Mouse (Mus musculus) cerebellum, adult 2 months (tissue): ENCODE measurements around the gene 4930402H24Rik. TPM values are rescaled to one million over a fixed set of nuclear protein-coding genes. Genes with fewer than 3 reads are reported as not detected.
A peak's percentile ranks its signal among the peaks of the same experiment; 100 is the strongest.

Experiments
- DNase-seq, 2 experiments: peaks; one replicate each; pipeline ENCODE4 v3.0.0; 2021
- H3K27ac ChIP-seq: fragments of 200-500 bp; 2 replicates; pipeline ENCODE4 v1.5.1; 2012; ENCODE audit warnings: low read length, control low read depth, inconsistent platforms; ENCODE audit not compliant: insufficient read depth
- H3K27me3 ChIP-seq: fragments of 200-500 bp; 2 replicates; pipeline ENCODE4 v1.6.1; 2012; ENCODE audit warnings: inconsistent platforms, mild to moderate bottlenecking, low read length, moderate library complexity; ENCODE audit not compliant: control insufficient read depth, insufficient read depth
- H3K4me1 ChIP-seq: fragments of 200-500 bp; 2 replicates; pipeline ENCODE4 v1.6.1; 2011; ENCODE audit warnings: low read length; ENCODE audit not compliant: control insufficient read depth, insufficient read depth
- H3K4me3 ChIP-seq: fragments of 200-500 bp; replicated peaks from 2 replicates; pipeline ENCODE3; 2011; ENCODE audit warnings: mild to moderate bottlenecking, low read depth, low read length, control low read depth; ENCODE audit not compliant: insufficient read depth
- CTCF ChIP-seq: fragments of 200-500 bp; IDR thresholded peaks from 2 replicates; pipeline ENCODE4 v1.5.1; 2011; ENCODE audit warnings: low read depth, mild to moderate bottlenecking, control low read depth, low read length, moderate library complexity, borderline replicate concordance; ENCODE audit not compliant: insufficient read depth
- POLR2A ChIP-seq: fragments of 200-500 bp; IDR thresholded peaks from 2 replicates; pipeline ENCODE4 v1.6.1; 2011; ENCODE audit warnings: low read length, control low read depth, borderline replicate concordance; ENCODE audit not compliant: insufficient read depth
- WGBS: fragments of 180-500 bp; shearing (Covaris S2); methylation state at CpG from one replicate; pipeline ENCODE4 v1.1.7; 2018; 5-methylcytosine and 5-hydroxymethylcytosine counted together
- polyA plus RNA-seq: library from polyadenylated mRNA; depleted of rRNA; stranded (reverse); fragments of >200 nt; gene quantifications from 2 replicates; pipeline ENCODE4 v1.2.3, GENCODE M21; 2012

The 4930402H24Rik gene
- polyA plus RNA-seq, 1 experiment = 64.9 TPM

DNA sequence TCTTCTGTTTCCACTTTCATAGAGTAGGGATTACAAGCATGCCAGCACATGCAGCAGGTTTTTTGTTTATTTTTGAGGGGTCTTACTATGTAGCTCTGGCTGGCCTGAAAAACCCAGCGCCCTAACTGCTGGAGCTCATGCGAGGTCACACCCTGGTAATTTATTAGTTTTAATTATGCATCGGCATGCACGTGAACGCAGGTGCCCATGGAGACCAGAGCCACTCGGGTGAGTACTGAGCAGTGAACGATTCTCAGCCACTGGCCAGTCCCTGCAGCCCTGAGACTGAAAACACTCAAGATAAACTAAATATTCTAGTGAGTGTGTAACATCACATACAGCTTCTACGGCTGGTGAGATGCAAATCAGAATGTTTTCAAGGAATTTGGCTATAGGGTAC is 110.5 kb downstream of the 4930402H24Rik start:
- H3K27ac ChIP-seq = no peak overlapping the region
- H3K27me3 ChIP-seq = no peaks in the 10 kb centered on the region
- H3K4me3 ChIP-seq = no peak overlapping the region
- H3K4me1 ChIP-seq = 0 out of 2 replicates have a peak, but pooled peaks cover 3% of the 10 kb centered on the region
- DNase-seq = no peak
- 88% methylated on average over 8 of the region's 8 CpGs for WGBS
- TF ChIP-seq POLR2A (no peak), CTCF (no peak)

- Histone ChIP-seq H3K27me3 (no peaks in the 10 kb centered on the region), H3K27ac (no peak overlapping the region), H3K4me3 (no peak overlapping the region), H3K4me1 (0 out of 2 replicates have a peak, but pooled peaks cover 3% of the 10 kb centered on the region)
- TF ChIP-seq CTCF = no peak
- TF ChIP-seq POLR2A = no peak
- 13% methylated on average over 7 of the region's 7 CpGs for WGBS
- DNase-seq = peak; percentile 88 to 95
Measured at GRCm38 (mm10) chr2:130791722-130792121, 114.5 kb downstream of the 4930402H24Rik start.

GRCm38 (mm10) chr2:130789642-130790041 is 116.6 kb downstream of the 4930402H24Rik start:
- Histone ChIP-seq H3K4me1 (0 out of 2 replicates have a peak, but pooled peaks cover 3% of the 10 kb centered on the region), H3K4me3 (no peak overlapping the region), H3K27ac (no peak overlapping the region), H3K27me3 (no peaks in the 10 kb centered on the region)
- 98% methylated on average over 6 of the region's 6 CpGs for WGBS
- TF ChIP-seq POLR2A (no peak), CTCF (no peak)
- DNase-seq = no peak

DNA sequence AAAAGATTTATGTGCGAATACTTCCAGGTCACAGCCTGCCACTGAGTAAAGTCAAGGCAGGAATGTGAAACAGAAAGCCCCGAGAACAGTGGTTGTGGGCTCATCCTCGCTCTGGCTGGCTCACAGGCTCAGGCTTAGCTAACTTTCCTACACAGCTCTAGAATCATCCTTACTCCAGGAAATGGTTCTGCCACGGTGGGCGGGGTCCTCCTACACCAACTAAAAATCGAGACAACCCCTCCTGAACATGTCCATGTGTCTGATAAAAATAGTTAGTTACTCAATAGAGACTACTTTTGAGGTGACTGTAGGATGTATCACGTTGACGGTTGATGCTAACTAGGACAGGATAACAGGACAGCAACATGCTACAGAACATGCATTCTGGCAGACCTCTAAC is 117.2 kb downstream of the 4930402H24Rik start:
- WGBS = 92% methylated on average over 8 of the region's 8 CpGs

DNA sequence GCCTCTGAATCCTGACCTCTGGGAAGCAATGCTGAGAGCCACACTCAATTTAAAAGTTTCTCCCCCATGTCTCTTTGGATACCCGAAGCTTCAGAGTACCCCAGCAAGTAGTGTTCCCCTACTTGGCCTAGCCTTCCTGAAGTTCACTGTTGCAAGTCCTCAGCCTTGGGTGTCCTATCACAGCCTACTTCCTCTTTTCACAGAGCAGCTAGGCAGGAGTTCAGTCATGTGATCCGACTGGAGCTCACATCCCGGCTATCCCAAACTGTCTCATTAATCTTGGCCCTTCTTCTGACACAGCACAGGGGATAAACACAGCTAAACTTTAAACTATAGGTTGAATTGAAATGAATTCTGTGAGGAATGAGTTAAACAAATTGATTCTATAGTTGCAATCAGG is 121.3 kb downstream of the 4930402H24Rik start:
- 84% methylated on average over 3 of the region's 3 CpGs for WGBS
- H3K4me3 ChIP-seq = no peak overlapping the region
- no peak for TF ChIP-seq POLR2A
- no peak for TF ChIP-seq CTCF
- no peaks in the 10 kb centered on the region for H3K27me3 ChIP-seq
- no peak overlapping the region for H3K27ac ChIP-seq
- no peaks in the 10 kb centered on the region for H3K4me1 ChIP-seq
- no peak for DNase-seq

More for the DNA sequence above, 117.2 kb downstream of the 4930402H24Rik start:
- Histone ChIP-seq H3K27me3 (no peaks in the 10 kb centered on the region), H3K4me1 (0 out of 2 replicates have a peak, but pooled peaks cover 3% of the 10 kb centered on the region), H3K27ac (no peak overlapping the region), H3K4me3 (no peak overlapping the region)
- DNase-seq = no peak
- no peak for TF ChIP-seq CTCF
- no peak for TF ChIP-seq POLR2A

DNA sequence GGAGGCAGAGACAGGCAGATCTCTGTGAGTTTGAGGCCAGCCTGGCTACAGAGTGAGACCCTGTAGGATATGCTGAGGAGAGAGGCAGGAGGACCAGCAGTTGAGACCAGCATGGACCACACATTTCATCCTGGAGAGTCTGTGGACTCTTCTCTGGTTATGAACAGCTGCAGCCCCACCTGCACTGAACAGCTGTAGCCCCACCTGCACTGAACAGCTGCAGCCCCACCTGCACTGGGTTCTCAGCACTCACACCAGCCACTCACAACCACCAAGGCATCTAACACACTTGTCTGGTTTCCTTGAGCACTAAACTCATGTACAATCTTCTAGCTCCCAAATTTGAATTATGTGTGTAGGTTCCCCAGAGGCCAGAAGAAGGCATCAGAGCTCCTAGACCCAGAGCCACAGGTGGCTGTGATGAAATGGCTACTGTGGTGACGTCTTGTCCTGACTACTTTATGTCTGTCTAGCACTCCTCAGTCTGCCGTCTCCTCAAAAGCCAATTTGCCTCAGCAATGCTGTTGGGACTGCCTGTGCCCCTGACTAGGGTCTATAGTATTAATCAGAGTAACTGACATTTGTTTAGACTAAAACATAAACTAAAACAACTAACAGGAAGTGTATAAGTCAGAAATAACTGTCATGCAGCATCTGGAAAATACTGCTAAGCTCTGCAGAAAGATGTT is 125.4 kb downstream of the 4930402H24Rik start:
- no peak overlapping the region for H3K4me3 ChIP-seq
- WGBS = 59% methylated on average over 2 of the region's 2 CpGs
- no peak overlapping the region for H3K27ac ChIP-seq
- TF ChIP-seq CTCF (no peak), POLR2A (no peak)
- no peak for DNase-seq
- H3K4me1 ChIP-seq = no peaks in the 10 kb centered on the region
- H3K27me3 ChIP-seq = no peaks in the 10 kb centered on the region

GRCm38 (mm10) chr2:130779935-130780334 is 126.3 kb downstream of the 4930402H24Rik start:
- Histone ChIP-seq H3K4me3 (no peak overlapping the region), H3K27ac (no peak overlapping the region), H3K27me3 (no peaks in the 10 kb centered on the region), H3K4me1 (no peaks in the 10 kb centered on the region)
- no peak for DNase-seq
- WGBS = 68% methylated on average over 1 of the region's 1 CpGs
- TF ChIP-seq CTCF (no peak), POLR2A (no peak)

DNA sequence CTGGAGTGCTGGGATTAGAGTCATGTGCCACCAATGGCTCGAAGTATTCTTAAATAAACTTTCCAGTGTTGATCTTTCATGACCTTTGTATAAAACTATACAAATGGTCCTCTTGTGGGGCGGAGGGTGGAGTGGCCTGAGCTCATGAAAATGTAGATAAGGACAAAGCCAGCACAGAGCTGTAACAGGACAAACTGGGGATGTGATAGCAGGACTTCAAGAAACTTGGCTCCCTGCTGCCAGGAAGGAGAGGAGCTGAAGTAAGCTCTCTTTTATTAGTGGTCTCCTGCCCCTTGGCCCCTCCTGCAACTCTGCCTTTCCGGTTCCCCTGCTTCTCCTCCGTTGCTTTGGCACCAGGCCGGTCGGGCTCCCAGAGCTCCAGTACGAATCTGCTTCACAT is 129.6 kb downstream of the 4930402H24Rik start:
- no peak overlapping the region for H3K27ac ChIP-seq
- 88% methylated on average over 7 of the region's 7 CpGs for WGBS

More for the DNA sequence above, 129.6 kb downstream of the 4930402H24Rik start:
- Histone ChIP-seq H3K27me3 (no peaks in the 10 kb centered on the region), H3K4me1 (no peaks in the 10 kb centered on the region), H3K4me3 (no peak overlapping the region)
- DNase-seq = no peak
- TF ChIP-seq CTCF (no peak), POLR2A (no peak)
